In the genomic region with DNA sequence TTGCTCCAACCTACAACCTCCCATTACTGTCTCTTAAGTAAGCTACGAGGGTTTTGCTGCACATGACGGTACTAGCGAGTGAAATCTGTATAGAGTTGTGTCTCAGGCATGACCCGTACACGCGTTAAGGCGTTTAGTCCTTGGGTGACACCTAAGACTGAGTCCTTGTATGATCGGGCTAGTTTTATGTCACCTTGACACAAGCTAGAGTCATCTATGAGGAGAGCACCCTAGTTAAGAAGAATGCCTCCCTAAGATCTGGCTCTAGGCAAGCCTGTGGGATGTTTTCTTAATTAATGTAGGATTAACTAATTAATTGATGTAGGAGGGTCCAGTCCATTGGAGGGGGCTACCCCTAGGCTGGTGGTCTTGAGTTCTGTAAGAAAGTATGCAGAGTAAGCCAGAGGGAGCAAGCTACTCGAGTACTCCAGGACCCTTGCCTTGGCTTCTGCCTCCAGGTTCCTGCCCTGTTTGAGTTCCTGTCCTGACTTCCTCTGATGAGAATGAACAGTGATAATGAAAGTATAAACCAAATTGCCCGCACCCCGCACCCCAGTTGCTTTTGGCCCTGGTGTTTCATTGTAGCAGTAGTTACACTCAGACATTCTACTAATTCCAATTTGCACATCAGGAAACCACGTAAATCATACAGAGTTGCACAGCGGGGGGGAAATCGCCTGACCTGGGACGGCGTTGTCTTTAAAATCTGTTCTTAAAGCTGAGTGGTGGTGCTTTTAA, we compare ENCODE assay signal across 8 mouse cellular contexts. TPM values are rescaled to one million over a fixed set of nuclear protein-coding genes. Genes with fewer than 3 reads are reported as not detected.
DNase-seq lines count a peak whose midpoint lies in the region; ATAC-seq and TF ChIP-seq lines count a peak whose summit lies in the region.

No protein-coding gene starts in this region.

- peaks cover 15% of the 10 kb centered on the region for H3K36me3 ChIP-seq in G1E (replicated peaks)
- H3K36me3 ChIP-seq in heart, adult 2 months (ENCODE audit: control insufficient read depth, insufficient read depth, low read length), result peaks cover 3% of the 10 kb centered on the region; the same call in 1 of the 2 replicates
- no peaks in the 10 kb centered on the region for H3K36me3 ChIP-seq in neural tube, embryonic 14.5 days (ENCODE audit: control insufficient read depth, insufficient read depth, low read length)

- TF ChIP-seq CTCF in G1E (IDR thresholded peaks at IDR 0.05; ENCODE audit: low read depth, low read length), result no peak
- no peak for TF ChIP-seq CTCF in heart, adult 2 months (IDR thresholded peaks at IDR 0.05)
- no peak for TF ChIP-seq CTCF in lung, adult 2 months (IDR thresholded peaks at IDR 0.05; ENCODE audit: insufficient read depth, low read length)

- no peaks in the 10 kb centered on the region for H3K79me2 ChIP-seq in heart, adult 2 months (replicated peaks; ENCODE audit: control insufficient read depth, insufficient read depth, low read length)

- peaks cover 23% of the 10 kb centered on the region for H3K4me1 ChIP-seq in G1E (ENCODE audit: insufficient read depth, low read depth, low read length)
- H3K4me1 ChIP-seq in heart, adult 2 months (ENCODE audit: control insufficient read depth, insufficient read depth, low read length), result no peaks in the 10 kb centered on the region; the same call in 1 of the 2 replicates
- H3K4me1 ChIP-seq in lung, adult 2 months (ENCODE audit: control insufficient read depth, insufficient read depth, low read length), result peaks cover 4% of the 10 kb centered on the region; the same call in 1 of the 2 replicates
- H3K4me1 ChIP-seq in neural tube, embryonic 14.5 days (ENCODE audit: control insufficient read depth, insufficient read depth, low read length), result peaks cover 13% of the 10 kb centered on the region

- no peak for TF ChIP-seq POLR2A in heart, adult 2 months (IDR thresholded peaks at IDR 0.05; ENCODE audit: insufficient read depth, low read depth, low read length)
- no peak for TF ChIP-seq POLR2A in lung, adult 2 months (IDR thresholded peaks at IDR 0.05; ENCODE audit: borderline replicate concordance, extremely low read depth, low read depth, low read length)

- peak; percentile 25 for ATAC-seq in G1E (ENCODE audit: extremely low read depth, insufficient number of reproducible peaks, low FRiP score, poor library complexity, severe bottlenecking)
- ATAC-seq in neural tube, embryonic 14.5 days (ENCODE audit: low read depth), result peak; percentile 24; the same call in 1 of the 2 replicates

- 11% methylated on average over 16 of the region's 16 CpGs for WGBS in heart, adult 2 months
- WGBS in lung, adult 2 months, result 13% methylated on average over 16 of the region's 16 CpGs
- 28% methylated on average over 16 of the region's 16 CpGs for WGBS in neural tube, embryonic 14.5 days

- H3K27me3 ChIP-seq in G1E (ENCODE audit: insufficient read depth, low read length), result no peaks in the 10 kb centered on the region
- H3K27me3 ChIP-seq in heart, adult 2 months (ENCODE audit: control insufficient read depth, insufficient read depth, low read length), result no peaks in the 10 kb centered on the region
- H3K27me3 ChIP-seq in neural tube, embryonic 14.5 days (ENCODE audit: control insufficient read depth, insufficient read depth, low read length), result no peaks in the 10 kb centered on the region

- H3K9ac ChIP-seq in heart, adult 2 months (ENCODE audit: low read depth, low read length), result peak overlapping the region; percentile 83
- no peak overlapping the region for H3K9ac ChIP-seq in neural tube, embryonic 14.5 days (replicated peaks; ENCODE audit: low read depth, low read length)

- TF ChIP-seq EP300 in heart, adult 2 months (IDR thresholded peaks at IDR 0.05; ENCODE audit: insufficient read depth, low read depth, low read length), result no peak

- DNase-seq in 3T3-L1 (ENCODE audit: low read depth, low spot score), result peak; percentile 56
- DNase-seq in G1E (ENCODE audit: low spot score), result no peak
- DNase-seq in cerebellum, postnatal 10 days, result peak; percentile 35 to 40
- DNase-seq in heart, adult 2 months, result peak; percentile 39 to 46
- peak; percentile 28 for DNase-seq in kidney, adult 11 months
- DNase-seq in lung, adult 2 months, result peak; percentile 49
- DNase-seq in frontal cortex, postnatal 25 days (ENCODE audit: low spot score in 2 of 2), result no peak

- peak overlapping the region; percentile 71 for H3K4me2 ChIP-seq in neural tube, embryonic 14.5 days (ENCODE audit: low read depth, low read length)

- no peaks in the 10 kb centered on the region for H3K9me3 ChIP-seq in G1E (replicated peaks)
- H3K9me3 ChIP-seq in neural tube, embryonic 14.5 days (ENCODE audit: control insufficient read depth, low read length), result no peaks in the 10 kb centered on the region

- peak overlapping the region; percentile 70 for H3K4me3 ChIP-seq in G1E (ENCODE audit: low read depth, low read length)
- peak overlapping the region; percentile 71 for H3K4me3 ChIP-seq in heart, adult 2 months
- peak overlapping the region; percentile 81 for H3K4me3 ChIP-seq in lung, adult 2 months (replicated peaks; ENCODE audit: extremely low read depth, low read depth, low read length)
- H3K4me3 ChIP-seq in neural tube, embryonic 14.5 days (ENCODE audit: low read depth, low read length), result peak overlapping the region; percentile 99; the same call in 1 of the 2 replicates

- intact Hi-C loops in heart, adult 2 months (cut with DNase I), result no loop called here

- H3K27ac ChIP-seq in heart, adult 2 months, result peak overlapping the region; percentile 82
- no peak overlapping the region for H3K27ac ChIP-seq in neural tube, embryonic 14.5 days (ENCODE audit: low read depth, low read length)

RNA-seq across cellular contexts. Expression of a gene that starts 0.9 kb away (rescaled TPM):
- total RNA-seq in G1E (2014; fragmentation: Nextera tagmentation), result 72.1 and 86.7 TPM in 2 replicates
- 40.8 and 50.6 TPM in 2 replicates for total RNA-seq in G1E (2017)
- polyA plus RNA-seq in G1E (2012), result 7.8 and 9.4 TPM in 2 replicates
- 10 to 100 TPM; 17.8 to 18.8 TPM for total RNA-seq in heart, adult 2 months (2021)
- polyA plus RNA-seq in heart, adult 2 months (2012; rRNA removed), result 2.8 and 4.9 TPM in 2 replicates
- 3.7 and 4.8 TPM in 2 replicates for polyA plus RNA-seq in lung, adult 2 months (2012; rRNA removed)
- polyA plus RNA-seq in neural tube, embryonic 14.5 days (2014; fragmentation: Nextera tagmentation; extraction: Ambion mirVana), result 33.8 and 35.3 TPM in 2 replicates

Comparison
In these comparisons a context has a peak if more than half of its experiments do, and no peak if none do; other contexts are left out.
1. DNase-seq: peak in 3T3-L1 (single experiment), cerebellum, postnatal 10 days (2 of 2), heart, adult 2 months (2 of 2), kidney, adult 11 months (single experiment) and lung, adult 2 months (single experiment); none in G1E (single experiment) and frontal cortex, postnatal 25 days (0 of 2).
2. Peak in every context shown above with its lines, with median percentiles within 50 percentile points of each other: H3K4me3 ChIP-seq.